Mouse (Mus musculus) spleen, postnatal 10 days (tissue): Measurements from ENCODE around the gene Hecw2.

Experiments
- DNase-seq, 2 experiments: peaks; one replicate each; pipeline ENCODE4 v3.0.0; 2021 to 2022; ENCODE audit warnings: low spot score in 2 of 2

Gene Hecw2

DNA sequence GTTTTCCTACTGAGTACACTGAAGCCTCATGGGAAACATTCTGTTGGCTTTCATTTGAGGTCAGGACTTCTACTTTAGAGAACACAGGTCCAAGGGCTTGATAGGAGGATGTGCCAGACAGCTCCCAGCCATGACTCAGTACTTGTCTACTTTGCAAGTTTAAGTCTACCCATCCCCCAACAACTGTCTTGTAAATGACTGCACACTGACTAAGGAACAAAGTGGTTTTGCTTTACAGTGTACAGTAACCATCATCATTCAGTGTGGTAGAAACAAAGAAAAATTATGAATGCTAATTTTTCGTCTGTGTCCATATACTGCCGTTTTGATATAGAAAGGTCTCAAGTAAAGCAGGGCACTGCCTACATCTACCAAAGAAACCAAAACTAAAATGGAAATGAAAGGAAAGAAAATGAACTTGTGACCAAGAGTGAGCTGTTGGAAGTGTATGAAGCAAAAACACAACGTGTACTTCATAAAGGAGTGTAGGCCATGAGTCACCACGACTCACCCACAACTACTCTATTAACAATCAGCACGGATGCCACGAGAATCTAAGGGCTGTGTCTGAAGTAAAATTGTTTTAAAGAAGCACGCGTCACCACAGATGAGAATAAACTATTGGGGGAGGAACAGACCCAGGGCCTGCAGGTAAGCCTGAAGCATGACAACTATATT, 356.6 kb downstream of the Hecw2 start:
- no peak for DNase-seq

DNA sequence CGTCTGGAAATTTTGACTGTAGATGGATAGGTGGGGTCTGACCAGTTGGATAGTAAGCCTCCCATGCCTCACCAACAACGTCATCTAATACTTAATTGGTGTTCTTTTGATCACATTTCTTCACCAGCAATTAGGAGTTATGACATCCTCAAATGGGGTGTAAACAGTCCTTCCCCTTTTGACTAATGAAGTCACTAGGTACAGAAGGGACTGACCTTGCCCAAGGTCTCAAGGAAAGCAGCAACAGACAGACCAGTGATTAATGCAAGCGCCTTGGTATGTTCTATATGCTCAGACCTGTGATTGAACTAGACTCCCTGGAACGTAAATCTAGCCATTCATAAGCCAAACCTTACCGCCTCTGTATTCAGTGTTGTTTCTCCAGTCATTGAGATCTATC, 364.7 kb downstream of the Hecw2 start:
- no peak for DNase-seq

DNA sequence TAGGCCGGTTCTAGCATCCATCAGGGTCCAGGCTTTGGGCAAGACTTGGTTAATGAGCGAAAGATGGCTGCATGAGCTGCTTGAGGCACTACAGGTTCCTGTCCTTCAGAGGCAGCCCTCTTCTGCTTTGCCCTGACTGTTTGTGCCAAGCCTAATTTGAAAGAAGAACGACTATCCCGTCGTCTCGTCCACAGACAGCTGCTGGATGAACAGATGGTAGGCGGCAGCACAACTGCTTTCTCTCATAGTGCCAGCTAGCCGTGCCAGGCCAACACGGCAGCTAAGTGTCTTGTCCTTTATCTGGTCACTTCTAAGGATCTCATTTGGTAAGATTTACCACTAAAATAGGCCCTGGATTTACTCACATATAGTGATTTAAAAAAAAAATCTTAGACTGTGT, 365.9 kb downstream of the Hecw2 start:
- no peak for DNase-seq

DNA sequence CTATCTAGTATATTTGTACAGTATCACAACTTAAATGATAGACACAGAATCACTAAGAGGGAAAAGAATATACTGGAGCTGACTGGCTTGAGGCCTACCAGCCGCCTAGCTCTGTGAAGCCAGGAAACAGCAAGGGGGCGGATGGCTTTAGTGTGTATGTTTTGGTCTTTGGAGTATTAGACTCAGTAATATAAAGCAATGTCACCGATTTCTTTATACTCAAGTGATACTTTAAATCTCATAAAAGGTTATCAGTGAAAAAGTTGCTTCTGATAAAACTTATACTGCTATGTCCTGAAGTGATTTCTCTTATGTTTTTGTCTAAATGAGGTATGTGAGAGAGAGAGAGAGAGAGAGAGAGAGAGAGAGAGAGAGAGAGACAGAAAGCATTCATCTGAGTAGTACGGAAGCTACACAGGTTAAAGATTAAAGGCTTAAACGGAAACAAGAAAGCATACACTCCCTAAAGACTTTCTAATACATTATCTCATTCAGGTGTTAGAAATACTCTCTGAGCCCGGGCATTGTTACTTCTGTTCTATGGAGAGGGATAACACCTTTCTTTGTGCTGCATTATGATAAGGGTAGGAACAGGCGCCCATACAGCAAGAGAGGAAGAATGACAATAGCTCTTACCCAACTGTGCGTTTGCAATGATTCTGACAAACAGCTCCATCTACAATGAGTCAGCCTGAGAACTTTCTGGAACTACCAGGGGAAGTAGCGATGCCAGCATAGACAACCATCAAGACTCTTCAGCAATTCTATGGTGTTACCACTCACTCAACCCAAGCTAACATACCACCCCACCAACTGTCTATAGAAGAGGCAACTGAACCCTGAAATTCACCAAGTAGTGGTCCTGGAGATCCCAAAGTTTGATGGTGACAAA, 370.3 kb downstream of the Hecw2 start:
- no peak for DNase-seq

DNA sequence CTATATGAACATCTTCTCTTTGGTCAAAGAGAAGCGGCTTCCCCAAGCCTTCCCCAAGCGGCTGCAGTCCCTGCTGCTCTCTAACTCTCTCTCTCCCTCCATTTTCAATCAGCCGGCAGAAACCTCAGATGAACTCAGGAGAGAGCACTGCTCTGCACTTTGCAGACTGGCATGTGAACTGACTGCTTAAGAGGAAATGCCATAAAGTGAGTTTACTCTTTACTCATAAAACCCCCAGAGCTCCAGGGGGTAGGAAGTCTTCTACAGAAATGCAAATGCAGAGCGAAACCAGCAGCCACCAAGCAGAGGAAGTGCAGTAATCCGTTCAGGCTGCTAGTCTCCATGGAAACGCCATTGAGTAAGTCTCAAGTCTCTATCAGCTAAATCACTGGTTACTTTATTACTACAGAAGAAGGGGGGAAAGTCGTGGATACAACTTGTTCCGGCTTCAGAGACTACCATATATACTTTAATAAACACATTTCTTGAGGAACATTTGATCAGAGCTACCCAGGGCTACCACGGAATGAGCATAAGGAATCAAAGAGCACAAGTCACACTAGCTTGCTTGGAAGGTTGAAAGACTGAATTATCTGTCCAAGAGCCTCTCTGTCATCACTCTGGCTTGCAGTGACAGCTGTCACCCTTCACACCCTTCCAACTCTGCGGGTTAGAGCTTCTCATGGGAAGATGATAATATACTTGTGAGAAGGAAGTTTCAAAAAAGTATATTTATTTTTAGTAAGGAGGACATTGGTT, 371.1 kb downstream of the Hecw2 start:
- DNase-seq: peak; percentile 39 to 60

DNA sequence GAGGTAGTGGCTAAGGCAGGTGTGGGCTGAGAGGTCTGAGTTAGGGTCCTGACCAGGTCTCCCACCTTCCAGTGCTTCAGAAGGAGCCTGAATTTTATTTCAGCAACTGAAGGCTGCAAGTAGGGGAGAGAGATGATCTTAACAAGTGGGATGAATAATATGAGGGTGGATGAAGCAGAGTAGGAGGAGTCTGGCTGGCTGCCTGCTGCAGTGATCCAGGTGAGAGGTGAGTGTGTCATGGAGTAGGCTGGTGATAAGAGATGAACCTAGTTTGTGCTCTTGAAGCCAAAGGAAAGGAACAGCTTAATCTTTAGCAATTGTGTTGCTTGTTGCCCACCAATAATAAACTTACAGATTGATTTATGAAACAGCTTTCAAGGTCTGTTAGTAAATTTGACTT, 373.0 kb downstream of the Hecw2 start:
- DNase-seq: no peak

DNA sequence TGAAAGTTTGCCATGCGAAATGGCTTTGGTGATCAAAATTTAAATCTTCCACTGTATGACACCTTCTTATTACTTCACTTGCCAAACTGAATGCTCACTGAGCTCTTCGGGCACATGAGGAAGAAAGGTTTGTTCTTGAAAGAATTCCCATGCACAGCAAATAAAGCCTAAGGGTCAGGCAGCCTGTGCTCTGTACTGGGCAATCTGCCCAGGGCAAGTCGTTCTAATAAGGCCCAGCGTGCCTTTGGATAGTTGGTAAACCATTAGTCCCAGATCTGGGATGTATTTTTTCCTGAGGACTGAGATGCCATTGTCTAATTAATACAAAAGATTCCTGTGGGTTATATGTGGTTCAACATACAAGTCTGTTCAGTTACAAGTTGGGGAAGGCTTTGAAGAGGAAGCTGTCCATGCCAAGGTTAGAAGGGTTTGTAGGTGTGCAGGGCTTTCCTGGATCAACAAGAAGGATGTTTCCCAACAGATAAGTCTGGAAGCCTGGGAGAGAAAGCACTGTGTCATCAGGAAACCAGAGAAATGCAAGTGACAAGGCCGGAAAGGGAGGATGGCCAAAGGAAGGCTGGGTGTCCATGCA, 374.8 kb downstream of the Hecw2 start:
- DNase-seq: no peak

DNA sequence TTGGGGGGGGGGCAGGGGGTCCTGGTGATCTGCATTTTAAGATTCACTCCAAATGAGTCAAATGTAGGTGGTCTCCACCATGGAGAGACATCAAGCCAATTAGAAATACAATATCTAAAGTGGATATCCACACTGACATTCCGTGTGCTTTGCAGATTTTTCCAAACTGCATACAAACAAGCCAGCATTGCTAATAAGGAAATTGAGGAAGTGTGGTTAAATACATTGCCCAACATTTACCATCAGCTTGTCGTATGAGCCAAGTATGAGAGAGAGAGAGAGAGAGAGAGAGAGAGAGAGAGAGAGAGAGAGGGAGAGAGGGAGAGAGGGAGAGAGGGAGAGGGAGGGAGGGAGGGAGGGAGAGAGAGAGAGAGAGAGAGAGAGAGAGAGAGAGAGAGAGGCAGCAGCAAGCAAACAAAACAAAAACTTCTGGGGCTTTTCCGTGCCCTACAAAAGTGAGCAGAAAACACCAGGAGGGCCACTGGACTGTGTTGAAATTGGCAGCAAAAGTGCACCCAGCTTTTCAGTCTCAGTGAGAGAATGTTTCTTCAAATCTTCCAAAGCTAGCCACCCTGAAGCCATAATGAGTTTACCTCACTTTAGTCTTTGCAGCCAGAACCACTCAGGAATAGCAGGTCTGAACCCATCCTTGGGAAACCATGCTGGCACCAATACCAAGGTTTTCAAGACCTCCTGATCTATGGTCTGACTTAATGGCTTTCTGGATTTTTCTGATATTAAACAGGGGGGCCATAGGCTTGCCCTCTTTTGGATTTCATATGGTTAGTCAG, 376.7 kb downstream of the Hecw2 start:
- DNase-seq: no peak

DNA sequence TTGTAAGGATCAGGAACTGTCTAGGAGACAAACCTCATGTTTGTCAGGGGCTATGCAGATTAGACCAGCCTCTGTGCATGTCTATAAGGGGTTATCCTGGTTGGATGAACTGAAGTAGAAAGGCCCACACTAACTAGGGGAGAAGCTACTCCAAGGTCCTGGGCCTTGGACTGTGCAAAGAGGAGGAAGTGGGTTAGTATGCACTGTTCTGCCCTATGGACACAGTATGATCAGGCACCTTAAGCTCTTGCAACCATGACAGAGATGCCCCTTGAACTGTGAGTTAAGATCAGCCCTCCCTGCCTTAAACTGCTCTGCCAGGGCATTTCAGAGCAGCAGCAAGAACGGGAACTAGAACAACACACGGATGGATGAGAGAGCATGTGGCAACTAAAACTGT, 378.6 kb downstream of the Hecw2 start:
- no peak for DNase-seq

DNA sequence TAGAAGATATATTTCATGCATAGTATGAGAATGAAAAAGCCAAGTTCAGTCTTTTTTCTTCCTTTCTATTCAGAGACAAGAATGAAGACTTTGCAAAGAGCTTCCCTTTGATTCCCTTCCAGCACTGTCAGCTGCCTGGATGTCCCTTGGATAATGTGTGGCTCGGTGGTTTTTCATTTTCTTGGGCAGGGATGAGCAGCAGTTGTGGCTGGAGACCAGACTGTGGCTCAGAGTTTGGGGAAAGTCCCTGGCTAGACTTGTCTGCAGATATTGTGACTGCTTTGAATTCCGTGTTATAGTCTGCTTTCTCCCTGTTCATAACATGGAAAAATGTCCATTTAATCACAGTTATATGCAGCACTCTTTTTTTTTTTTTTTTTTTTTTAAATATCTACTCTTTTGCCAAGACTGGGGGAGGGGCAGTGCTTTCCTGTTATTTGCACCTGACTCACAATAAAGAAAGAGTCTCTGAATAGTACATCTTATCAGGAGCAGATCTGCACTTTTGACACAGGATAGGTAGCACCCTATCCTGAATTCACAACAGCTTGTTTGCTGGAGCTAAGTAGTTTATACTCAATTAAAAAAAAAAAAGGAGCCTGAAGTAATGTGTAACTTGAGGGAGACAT, 380.8 kb downstream of the Hecw2 start:
- DNase-seq: no peak

DNA sequence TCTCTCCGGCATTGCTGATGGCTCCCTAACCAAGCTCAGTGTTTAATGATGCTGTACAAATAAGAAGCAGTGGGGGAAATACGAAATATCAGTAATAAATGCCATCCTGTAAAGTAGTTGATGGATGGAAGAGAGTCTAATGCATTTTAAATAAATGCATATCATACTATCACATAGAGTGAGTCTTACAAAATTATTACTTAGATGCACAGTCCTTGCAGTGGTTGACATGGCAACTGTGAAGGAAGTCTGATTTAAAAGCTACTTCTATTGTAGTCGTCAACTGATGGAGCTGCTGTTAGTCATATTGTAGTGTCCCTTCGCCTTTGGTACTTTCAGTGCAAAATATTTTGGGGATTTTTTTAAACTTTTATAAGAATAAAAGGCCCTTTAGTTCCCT, 383.0 kb downstream of the Hecw2 start:
- DNase-seq: no peak

DNA sequence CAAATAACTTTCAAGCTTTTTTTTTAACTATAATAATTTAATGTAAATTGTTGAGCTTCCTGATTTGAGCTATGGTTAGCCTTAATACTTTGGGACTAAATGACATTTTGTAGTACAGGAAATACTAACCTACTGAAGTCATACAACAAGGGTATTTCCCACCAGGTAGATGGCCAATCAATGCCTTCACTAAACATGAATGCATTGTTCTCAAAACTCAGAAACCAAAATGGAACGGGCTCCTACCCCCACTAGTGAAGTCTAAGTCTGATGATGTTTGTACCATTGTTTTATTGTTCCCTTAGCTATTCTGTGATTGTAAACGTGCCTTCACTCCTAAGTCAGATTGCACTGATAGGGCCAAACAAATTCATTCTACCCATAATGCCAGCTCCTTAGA, 386.7 kb downstream of the Hecw2 start:
- no peak for DNase-seq

DNA sequence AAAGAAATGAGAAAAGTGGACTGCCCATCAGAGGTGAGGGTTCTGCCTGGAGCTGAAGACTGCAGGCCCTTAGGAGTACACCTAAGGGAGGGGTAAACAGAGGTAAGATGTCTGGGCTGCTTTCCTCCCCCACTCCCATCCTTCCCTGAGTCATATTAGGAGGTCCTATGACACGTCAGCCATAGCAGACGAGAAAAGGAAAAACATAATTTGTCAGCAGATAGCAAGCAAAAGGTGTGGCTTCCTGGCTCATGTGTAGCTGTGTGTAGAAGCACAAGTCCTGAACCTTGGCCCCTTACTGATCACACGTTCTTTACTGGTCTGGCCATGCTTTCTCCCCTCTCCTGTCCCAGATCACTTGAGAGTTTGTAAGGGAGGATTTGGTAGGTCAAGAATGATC, 397.2 kb downstream of the Hecw2 start:
- DNase-seq: no peak

DNA sequence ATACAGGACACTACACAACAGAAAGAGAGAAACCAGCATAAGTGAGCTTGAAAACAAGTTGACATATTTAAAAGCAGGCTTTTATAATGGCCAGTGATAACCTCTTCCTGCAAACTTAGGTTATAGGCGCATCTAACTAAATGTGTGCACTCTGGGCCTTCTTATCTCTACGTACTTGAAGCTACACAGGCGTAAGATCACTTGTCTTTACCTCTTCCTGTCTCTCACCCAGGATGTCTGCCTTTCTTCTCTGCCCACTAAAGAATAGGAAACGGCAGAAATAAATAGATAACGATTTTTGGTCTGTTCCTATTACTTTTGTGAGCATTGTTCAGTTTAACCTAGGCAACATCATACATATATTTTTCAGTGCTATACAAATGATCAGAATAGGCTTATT, 397.9 kb downstream of the Hecw2 start:
- DNase-seq: no peak

DNA sequence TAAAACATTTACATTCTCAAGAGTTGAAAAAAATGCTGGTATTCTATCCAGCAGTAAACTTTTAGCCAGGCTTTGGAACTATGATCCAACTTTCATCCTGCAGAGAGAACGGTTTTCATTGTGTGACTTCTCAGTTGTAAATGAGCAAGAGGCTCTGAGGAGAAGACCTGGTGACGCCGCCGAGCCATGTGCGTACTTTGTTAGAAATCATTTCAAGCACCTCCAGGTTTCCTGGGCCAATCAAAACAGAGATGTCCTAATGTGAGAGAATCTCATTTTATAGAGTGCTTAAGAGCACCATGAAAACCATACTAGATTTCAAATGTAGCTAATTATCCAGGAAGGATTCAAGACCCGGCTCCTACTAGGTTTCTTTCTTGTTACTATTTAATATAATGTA, 398.7 kb downstream of the Hecw2 start:
- DNase-seq: no peak

DNA sequence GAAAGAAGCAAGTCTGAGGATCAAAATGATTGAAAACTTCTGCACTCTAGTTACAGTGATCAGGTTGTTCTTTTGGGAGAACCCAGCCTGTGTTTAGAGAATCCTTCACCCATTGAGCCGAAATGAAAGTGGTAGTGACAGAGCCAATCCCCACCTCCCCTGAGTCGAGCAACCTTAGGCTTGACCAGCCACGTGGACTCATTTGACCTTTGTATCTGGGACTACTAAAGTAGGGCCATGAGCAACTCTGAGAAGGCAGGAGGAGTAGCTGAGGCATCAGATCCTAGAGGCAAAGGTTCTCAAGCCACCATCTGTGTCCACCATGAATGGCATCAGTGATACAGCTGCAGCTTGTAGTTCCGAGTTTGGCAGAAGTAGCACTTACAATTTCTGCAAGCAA, 399.4 kb downstream of the Hecw2 start:
- DNase-seq: no peak

DNA sequence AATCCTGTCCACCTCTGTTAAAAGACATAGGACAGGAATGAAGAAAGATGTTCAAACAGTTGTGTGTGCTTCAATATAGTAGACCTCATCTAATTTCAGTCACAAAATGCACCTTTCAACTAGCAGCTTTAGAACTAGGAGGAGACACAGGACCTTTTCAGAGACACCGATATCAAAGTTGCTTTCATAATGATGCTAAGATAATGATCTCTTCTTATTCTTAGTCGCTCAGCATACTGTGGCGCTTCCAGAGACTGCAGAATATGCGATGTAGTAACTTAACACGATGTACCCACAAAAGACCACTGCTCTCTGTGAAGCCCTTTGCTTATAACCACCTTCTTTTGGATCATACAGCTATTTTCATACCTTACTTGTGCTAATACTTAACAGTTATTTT, 399.9 kb downstream of the Hecw2 start:
- DNase-seq: no peak

DNA sequence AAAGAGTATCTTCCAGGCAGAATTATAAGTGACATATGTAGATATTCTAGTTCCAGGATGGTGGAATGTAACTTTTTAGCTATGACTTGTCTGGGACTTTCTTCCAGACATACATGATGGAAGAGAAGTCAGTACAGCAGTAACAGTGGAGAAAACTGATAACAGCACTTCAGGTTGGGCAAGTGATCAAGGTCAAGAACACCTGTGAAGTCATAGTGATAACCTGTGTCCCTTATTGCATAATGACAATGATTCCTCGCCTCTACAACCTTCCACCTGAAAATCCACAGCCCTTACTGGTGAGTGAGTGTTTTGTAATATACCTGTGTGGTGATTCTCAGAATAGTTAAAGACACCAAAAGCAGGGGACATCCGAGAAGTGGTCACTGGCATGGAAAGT, 400.7 kb downstream of the Hecw2 start:
- DNase-seq: no peak

DNA sequence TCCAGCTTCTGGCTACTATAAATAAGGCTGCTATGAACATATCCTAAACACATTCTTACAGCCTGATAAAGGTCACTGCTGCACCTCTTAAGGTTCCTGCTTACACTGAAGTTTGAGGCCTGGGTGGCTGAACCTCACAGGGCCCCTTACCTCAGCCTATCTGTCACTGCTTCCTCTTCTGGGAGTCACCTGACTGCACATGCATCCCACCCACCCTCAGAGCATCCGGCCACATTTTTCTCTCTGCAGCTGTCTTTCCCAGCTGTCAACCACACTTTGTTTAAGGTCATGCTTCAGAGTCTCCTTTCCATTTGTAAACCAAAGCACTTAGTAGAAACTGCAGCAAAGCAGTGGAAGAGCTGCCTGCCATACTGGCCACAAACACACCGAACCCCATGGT, 403.6 kb downstream of the Hecw2 start:
- peak in 1 of 2 experiments; percentile 74 for DNase-seq

DNA sequence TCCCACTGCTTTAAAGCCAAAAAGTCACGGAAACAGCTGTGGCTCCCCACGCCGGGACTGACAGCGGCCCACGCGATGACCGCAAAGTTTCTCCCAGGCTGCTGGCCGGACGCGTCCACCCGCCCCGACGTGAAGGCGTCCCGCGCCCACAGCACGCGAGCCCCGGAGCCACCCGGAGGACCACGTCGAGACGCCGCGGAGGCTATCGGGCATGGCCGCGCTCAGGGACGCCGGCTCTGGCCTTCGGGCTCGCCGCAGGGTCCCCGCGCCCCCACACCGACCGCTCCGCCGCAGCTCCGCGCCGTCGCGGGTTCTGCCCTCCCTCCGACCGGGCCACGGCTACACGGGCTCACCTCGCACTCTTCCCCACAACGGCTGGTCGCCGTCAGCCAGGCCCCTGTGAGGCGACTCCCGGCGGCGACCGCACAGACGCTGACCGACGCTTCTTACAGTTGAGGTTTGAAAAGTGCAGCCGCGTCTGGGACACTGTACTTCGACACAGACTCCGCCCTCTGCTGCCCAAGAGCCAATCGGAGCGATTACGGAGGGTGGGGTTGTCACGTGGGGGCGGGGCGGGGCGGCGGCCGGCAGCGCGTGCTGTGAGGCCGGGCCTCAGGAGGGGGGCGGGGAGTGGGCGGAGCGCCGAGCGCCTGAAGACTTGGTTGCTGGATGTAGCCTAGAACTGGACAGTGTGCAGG, 410.1 kb downstream of the Hecw2 start, which contains the start of gene Stk17b:
TSS of gene Stk17b (minus strand) at position 504 of the 698 bp plus-strand sequence.
- DNase-seq: peak; percentile 86 to 97
